Mouse (Mus musculus) left cerebral cortex, adult 2 months (tissue): ENCODE data around the gene Creb3l1. TPM values are rescaled to one million over a fixed set of nuclear protein-coding genes. Genes with fewer than 3 reads are reported as not detected.

ENCODE experiments used
- DNase-seq, 2 experiments: peaks; one replicate each; pipeline ENCODE4 v3.0.0; 2021 to 2022; ENCODE audit warnings: low spot score in 2 of 2, mixed read lengths in 1 of 2; ENCODE audit errors: extremely low spot score in 1 of 2
- H3K27ac ChIP-seq: fragments of 200-600 bp; 2 replicates; pipeline ENCODE4 v1.8.1; 2022
- H3K4me3 ChIP-seq: fragments of 200-600 bp; 2 replicates; pipeline ENCODE4 v1.8.1; 2022
- CTCF ChIP-seq: fragments of 200-600 bp; IDR thresholded peaks from 2 replicates; pipeline ENCODE4 v1.8.1; 2022; ENCODE audit warnings: antibody characterized with exemption, mild to moderate bottlenecking, moderate library complexity
- intact Hi-C: fragments of 180-260 bp; cut with DNase I; formaldehyde crosslinking; loops from one replicate; pipeline ENCODE4 v1.15.1; 2025
- microRNA-seq, 2 experiments: library from miRNA; unstranded; fragments of <30 nt; microRNA quantifications; one replicate each; pipeline ENCODE4 v1.2.0; 2021
- total RNA-seq, 2 experiments: library from RNA; stranded (reverse); gene quantifications; 2 replicates each; pipeline ENCODE4 v1.2.3; 2021

The Creb3l1 gene
- total RNA-seq, 2 experiments from 2014 or later: 2.3 TPM

- intact Hi-C loops: loop anchor here (5.0 kb wide), 1 partner anchor 449 kb away; the partner anchor contains the start of gene 1700029I15Rik
- no peak overlapping the region for H3K4me3 ChIP-seq
- H3K27ac ChIP-seq: peak overlapping the region; percentile 64
- no peak for TF ChIP-seq CTCF
- DNase-seq: peak in 1 of 2 experiments; percentile 16
Observed at GRCm38 (mm10) chr2:91932737-91933350, 91.5 kb downstream of the Creb3l1 start.

Small RNA genes lying within 50 kb of the gene (microRNA-seq; reads per million reads assigned to microRNA genes)
- 0.97 to 1.4 reads per million in 2 experiments for gene Mir6999

Other genes with a start within 250 kb of the Creb3l1 start
- gene Chrm4, start 97.3 kb downstream of the Creb3l1 start, total RNA-seq: 10 to 100 TPM; 47.9 to 59.9 TPM
- 10 to 100 TPM; 16.5 to 21.5 TPM for gene Mdk, start 92.2 kb downstream of the Creb3l1 start, total RNA-seq
- gene Gm9821, start 78.8 kb downstream of the Creb3l1 start, total RNA-seq: not detected
- 100 to 1,000 TPM; 553 to 561 TPM for gene Dgkz, start 48.6 kb downstream of the Creb3l1 start, total RNA-seq
- 100 to 1,000 TPM; 124 to 153 TPM for gene Phf21a, start 68.6 kb upstream of the Creb3l1 start, total RNA-seq